Mouse (Mus musculus) embryo, embryonic 11.5 days (tissue): Measurements from ENCODE around the gene Oser1.

Source experiments
- DNase-seq: peaks from one replicate; pipeline ENCODE4 v3.0.0-alpha.2; 2012; ENCODE audit warnings: low read depth, low spot score

Gene Oser1

DNA sequence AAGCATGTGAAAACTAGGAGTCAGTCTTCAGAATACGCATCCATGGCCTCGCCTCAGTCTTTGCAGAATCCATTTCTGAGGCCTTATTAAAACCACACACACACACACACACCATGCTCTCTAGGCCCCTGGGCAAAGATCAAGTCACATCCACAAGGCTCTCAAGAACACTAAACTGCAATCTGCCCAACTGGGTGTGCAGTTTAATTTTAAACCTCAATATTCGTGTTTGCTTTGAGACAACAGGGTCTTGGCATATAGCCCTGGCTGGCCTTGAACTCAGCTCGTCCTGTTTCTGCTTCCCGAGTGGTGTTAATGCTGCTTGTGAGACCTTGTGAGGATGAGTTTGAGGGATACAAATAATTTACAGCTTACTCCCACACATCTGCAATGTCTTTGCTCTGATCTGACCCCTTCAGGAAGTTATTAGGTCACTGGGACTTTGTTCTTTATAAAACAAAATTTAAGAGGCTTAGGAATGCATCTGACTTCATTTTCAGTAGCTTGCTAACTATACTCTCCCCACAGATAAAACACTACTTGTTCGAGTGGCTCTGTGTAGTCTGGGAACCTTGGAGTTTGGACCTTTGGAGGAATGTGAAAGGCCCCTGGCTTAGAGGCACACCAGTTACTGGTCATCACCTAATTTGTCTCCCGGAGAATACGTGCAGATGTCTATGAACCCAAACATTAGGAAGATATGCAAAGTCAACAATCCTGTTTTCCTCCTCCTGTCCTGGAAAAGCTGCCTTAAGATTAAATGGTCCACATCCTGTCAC is 20.3 kb downstream of the Oser1 start:
- DNase-seq: no peak

DNA sequence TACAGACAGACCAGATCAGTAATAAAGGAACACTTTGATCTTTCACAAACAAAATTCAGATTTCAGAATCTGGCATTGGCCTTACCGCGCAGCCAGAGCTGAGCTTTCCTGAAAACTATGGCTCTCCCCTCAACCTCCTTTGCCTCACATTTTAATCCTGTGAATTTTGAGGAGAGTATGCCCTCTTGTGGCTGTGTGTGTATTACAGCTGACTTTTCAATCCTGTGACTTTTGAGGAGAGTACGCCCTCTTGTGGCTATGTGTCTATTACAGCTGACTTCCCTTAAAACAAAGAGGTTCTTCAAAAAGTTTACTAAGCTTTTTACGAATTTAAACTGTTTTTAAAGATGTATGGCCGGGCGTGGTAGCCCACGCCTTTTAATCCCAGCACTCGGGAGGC is 23.3 kb downstream of the Oser1 start:
- peak; percentile 86 for DNase-seq

DNA sequence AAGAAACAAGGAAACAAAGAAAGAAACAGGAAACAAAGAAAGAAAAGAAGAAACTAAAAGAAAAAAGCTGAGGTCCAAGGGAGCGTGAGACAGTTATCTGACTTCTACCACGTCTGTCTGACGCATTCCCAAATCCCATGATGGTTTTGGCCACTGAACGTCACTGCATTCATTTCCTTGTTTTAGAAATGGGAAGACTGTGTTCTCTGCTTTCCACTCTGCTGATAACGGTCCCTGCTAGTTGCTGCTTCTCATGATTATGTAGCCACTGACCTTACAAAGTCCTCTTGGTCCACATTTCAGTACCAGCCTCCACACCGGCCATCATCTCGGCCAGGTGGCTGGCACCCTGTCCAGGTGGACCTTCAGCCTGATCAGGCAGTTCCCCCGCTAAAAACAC is 25.3 kb downstream of the Oser1 start:
- no peak for DNase-seq

DNA sequence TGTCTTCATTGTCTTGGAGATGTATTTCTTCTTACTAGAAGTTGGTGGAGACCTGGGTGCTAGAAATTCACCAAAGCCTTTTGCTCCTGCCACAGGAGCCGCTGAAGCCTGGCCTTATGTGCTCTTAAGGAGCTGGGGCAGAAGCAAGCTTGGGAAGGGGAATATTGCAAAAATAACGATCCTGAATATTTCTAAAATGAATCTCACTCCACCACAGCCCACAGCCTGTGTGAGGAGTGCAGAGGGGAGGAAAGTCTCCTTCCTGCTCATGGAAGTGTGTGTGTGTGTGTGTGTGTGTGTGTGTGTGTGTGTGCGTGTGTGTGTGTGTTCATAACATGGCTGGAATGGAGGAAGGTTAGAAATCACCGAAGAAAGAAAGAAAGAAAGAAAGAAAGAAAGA is 25.7 kb downstream of the Oser1 start:
- DNase-seq: no peak

DNA sequence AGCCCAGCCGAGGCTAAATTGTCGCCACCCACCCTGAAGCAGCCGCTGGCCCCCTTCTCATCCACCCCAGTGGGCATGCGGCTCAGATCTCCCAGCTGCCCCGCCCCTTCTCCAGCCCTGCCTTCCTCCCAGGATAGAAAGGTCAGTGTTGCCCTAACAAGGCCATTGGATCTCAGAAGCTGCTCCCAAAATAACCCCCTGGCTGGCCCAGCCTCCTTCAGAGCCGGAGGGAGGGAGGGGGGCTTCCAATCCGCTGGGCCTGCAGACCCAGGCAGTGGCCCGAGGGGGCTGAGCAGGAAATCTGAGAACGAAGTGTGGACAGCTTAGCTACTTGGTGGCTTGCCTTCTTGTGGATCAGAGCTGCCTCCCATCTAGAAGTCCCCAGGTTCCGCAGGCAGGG is 26.6 kb downstream of the Oser1 start, which contains the start of gene Jph2:
Gene Jph2 (minus strand): TSS at position 89 of the 400 bp plus-strand sequence.
- peak; percentile 26 for DNase-seq

DNA sequence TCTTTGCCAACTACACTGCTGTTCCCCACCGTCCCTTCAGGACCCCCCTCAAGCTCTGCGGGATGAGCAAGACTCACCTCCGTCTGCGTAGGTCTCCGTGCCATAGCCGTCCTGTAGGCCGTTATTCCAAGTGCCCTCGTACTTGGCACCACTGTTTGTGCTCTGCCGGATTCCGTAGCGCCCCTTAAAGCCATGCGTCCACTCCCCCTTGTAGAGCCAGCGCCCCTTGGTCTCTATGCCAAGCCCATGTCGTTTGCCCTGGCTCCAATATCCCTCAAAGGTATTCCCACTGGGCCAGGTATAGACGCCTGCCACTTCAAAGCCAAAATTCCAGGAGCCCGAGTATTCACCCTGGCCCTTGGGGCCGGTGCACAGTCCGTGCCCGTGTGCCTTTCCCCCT is 27.4 kb downstream of the Oser1 start:
- no peak for DNase-seq

DNA sequence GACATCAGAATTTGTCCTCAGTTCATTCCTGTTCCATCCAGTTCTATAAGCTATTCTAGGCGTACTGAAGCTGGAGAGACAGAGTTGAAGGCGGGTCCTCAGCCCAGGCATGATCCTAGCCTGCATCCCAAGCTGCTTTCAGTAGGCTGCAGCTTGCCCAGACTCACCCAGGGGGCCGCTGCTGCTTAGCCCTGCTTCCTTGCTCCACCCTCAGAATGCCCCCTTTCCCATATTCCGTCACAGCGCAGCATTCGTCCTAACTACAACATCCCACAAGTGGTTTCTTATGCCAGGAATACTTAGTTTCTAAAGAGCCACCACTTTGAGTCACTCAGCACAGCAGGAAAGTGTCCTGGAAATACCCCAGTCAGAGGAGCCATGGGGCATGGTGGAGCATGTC is 29.5 kb downstream of the Oser1 start:
- no peak for DNase-seq

DNA sequence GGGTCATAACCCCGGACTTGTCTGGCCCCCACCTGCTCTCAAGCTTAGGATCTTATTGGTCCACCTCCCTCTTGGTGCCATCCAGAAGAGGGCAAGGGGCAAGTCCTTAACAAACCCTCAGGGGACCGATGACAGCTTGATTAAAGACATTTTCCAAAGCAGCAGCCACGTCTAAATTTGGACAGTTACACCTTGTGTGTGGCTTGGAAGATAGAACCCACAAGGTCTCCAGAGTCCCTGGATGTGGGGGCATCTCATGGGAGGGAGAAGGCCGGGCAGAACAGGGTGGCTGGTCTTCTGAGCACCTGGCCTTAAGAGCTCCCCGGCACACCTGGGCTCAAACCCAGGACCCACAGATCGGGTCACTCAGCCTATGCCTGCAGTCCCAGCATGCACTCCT is 30.5 kb downstream of the Oser1 start:
- no peak for DNase-seq

DNA sequence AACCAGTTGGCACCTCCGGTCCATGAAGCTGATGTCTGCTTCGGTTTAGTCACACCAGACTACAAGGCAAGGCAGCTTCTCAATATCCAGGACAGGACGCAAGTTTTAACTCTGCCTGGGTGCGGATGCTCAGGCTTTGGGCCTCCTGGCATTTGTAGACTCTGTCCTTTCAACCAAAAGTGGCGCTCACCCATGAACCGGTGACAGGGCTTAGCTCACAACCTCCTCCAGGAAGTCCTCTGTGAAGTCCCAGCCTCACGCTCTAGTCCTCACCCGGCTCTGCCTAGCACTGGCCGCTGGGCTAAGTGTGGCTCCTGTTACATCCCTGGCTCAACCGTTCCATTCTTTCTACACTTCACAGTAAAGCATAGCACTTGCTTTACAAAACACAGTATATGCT is 31.3 kb downstream of the Oser1 start:
- DNase-seq: no peak

DNA sequence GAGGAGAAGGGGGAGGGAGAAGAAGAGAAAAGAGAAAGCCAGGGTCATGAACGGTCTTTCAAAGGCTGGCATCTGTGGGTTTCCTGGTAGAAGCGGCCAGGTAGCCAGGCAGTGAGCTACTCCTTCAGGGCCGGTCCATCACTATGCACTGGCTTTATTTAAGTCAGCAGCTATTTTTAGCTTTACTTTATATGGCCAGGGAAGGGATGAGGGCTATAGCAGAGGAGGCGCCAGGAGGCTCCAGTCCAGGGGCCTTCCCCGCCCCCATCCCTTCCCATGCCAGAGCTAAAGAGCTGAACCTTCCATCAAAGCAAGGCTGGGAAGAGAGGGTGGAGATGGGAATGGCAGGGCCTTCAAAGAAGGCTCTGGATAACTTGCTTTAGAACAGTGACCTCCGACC is 32.1 kb downstream of the Oser1 start:
- DNase-seq: no peak

DNA sequence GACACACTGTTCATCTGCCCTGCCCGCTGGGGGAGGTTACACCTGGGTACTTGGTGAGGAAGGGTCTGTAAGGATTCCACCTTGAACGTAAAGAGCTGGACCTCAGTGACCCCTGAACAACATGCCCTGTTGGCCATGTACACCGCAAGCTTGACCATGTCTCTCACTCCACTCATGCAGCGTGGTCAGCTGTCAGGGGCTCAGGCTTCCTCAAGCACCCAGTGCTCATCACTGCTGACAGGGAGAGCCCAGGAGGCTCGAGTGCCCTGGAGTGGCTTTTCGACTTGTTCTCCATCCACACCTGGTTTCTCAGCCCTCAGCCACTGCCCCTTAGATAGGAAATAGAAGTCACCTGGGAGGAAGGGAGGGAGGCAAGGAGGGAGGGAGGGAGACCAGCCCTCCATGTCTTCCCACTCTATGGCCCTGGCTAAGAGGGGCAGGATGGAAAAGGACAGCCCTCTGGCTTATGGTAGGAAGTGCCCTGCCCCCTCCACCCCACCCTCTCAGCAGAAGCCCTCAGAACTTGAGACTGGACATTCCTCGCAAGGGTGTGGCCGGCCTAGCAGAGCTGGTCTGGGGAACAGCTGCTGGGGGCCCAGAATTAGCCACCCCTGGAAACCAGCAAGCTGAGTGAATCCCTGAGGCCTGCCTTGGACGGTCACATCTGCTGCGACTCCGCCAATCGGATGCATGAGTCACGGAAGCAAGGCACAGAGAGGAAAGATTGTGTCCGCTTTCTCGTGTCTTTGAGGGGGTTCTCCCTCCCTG is 37.9 kb downstream of the Oser1 start:
- DNase-seq: no peak

DNA sequence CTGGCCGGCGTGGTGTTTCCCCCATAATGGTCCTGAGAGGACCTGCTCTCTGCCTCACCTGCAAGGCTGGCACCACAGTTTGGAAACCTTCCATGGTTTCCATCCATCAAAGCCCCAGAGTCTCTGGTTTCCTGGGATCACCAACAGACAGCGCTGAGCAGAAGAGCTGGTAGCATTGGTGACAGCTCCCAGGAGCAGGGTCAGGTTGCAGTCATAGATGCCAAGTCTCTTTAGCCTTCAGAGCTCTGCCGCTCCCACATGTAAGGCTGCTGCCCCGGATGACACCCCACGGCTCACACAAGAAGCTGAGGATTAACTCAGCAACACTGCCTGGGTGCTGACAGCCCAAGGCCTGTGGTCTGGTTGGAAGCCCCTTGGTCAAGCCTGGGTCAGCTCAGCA is 39.4 kb downstream of the Oser1 start:
- no peak for DNase-seq

DNA sequence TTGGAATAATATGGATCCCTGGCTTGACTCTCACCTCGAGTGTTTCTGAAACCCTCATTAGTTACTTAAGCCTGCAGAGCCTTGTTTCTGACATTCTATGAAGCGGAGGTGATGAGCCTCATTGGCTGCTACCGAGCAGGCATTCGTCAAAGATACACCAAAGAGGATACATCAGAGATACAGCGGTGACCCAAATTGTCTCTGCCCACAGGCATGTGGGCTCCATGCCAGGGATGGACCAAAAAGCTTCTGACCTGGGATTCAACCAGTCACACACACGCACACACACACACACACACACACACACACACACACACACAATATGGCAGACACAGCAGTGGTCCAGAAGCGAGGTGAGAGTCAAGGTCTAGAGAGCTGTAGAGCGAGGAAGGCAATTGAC is 43.3 kb downstream of the Oser1 start:
- no peak for DNase-seq

DNA sequence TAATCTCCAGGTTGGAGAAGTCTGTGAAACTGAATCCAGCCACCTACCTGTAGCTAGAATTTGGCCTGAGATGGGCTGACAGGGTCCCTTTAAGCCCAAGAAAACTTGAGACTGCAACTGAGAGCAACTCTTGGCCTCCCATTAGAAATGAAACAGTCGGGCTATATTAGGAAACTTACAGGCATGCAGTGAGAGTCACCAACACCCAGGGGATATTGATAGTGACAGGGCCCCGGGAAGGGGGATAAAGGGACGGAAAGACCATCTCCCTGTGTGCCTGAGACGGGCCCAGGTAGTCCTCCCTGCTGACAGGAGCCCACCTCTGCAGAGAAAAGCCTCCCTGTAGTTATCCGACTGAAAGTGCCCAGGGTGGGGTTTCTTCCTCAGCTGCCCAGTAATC is 45.1 kb downstream of the Oser1 start:
- DNase-seq: no peak

DNA sequence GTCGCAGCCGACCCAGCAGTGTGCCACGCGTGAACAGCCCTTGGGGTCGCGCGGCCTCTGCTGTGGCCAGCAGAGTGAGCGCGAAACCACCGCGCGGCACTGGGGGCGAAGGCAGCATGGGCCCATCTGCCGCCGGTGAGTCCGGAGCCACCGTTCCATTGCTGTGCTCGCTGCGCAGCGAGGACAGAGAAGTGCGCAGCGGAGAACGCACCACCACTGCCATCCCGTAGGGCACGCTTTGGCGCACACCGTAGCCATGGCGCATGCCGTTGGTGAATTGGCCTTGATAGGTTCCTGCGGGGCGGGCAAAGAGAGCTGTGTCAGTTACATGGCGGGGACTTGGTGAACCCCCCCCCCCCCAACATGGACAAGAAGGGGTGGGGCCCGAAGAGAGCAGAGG is 48.4 kb downstream of the Oser1 start:
- DNase-seq: no peak

DNA sequence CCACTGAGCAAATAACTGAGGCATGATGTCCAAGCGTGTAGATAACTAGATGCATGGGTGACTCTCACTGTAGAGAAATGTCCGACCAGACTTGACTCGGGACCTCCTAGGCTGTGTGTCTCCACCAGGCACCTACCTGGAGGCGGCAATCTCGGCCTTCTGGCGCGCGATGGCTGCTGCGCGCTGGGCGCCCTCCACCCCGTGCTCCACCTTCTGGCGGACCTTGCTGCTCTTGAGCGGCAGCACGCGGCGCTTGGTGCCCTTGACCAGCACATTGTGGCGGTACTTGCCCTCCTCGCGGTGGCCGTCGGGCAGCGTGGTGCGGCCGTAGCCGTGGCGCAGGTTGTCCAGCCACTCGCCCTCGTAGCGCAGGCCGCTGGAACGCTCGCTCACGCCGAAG is 49.0 kb downstream of the Oser1 start:
- no peak for DNase-seq

DNA sequence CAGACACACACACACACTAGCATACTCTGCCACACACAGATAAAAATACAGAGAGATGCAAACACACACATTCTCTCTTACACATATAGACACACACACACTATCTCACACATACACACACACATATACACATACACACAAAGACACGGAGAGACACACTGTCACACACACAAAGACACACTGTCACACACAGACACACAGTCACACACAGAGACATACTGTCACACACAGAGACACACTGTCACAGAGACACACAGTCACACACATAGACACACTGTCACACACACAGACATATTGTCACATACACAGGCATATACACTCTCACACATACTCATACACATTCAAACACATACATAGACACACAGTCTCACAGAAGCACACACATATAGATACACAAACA is 51.9 kb downstream of the Oser1 start:
- DNase-seq: no peak

DNA sequence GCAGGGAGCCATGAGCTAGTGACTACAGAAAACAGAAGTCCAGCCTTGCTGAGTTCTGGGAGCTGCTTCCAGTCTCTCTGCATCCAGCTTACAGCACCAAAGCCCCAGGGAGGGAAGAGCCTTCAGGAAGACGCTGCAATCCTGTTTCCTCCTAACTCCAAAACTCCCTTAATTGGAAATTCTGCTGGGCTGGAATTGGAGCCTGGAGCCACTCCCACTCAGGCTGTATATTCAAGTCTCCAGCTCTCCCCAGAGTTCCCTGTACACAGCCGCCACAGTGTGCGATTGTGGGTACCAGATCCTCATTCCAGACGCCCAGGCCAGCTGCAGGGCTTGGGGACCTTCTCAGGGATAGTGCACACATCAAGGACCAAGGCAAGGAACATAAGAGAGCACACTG is 54.3 kb downstream of the Oser1 start:
- DNase-seq: no peak

DNA sequence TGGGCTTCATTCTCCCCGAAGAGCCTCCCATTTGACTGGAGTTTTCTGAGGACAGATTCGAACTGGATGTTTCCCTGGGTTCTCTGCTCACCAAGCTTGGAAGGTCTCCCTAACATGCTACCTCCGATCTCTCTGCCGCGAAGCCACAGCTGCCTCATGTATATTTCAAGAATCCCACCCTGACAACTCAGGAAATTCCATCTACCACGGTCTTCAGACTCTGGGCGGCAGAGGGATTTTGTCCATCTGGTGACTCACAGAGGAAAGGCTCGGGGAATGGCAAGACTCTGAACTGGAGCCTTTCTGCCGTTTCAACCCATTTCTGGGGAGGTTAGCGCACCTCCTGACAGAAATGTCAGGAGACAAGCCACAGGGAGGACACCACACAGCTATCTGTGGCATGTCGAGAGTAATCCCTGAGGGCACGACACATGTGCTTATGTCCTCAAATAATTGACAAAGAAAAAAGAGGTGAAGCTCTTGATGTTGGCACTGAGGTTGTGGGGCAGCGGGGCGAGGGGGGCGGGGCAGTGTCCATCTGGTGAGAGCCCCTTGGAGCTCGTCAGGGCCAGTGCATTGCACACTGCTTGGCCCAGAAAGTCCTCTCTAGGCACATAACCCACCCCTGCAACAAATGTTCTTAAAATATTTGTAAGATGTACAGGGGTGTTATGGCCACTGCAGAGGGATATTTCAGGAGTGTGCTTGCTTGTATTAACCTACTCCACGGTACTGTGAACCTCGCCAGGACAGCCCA is 59.5 kb downstream of the Oser1 start:
- DNase-seq: no peak

DNA sequence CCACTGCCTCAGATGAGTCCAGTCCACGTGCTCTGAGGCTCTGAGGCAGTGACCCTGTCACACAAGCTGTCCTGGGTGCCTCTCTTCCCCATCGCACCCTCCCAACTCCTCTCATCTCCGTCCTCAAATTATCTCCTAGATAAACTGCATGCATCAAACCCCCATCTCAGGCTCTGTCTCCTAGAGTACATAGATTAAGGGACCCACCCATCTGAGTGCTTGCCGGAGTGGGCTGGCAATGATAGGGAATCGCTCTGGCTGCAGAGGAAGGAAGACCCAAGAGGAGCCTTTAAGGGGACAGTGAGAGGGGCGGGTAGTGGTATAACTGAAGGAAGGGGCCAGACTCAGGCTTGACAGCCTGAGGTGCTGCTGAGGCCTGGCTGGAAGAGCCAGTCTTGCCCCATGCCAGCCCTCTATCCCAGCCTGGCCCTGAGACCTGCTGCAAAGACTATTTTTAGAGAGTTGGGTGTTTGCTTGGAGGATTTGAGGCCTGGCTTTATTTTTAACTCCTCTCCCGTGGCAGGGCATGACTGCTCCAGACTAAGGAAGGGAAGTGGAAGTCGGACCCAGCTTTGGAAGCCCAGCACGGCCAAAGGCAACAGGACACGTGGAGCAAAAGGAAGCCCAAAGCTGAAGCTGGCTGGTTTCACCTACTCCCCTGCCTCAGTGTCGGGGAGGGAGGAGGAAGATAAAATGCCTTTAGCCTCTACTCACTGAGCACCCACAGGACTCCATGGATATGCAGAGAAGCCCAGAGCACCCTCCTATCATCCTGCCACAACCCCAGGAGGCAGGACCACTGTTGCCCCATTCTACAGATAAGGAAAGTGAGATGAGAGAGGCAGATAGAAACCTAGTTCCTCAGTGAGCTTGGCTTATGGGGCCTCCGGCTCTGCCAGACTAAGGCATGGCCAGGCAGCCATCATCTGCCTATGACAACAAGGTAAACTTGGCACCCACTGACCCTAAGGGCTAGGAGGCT is 61.3 kb downstream of the Oser1 start:
- DNase-seq: no peak
